Mouse (Mus musculus): ENCODE measurements at regions not wholly inside any gene's neighbourhood (a gene's known extent, or its start where the extent isn't known, plus 50 kb on each side); places are given as distances from the start of the nearest gene placed in this dataset.

DNA sequence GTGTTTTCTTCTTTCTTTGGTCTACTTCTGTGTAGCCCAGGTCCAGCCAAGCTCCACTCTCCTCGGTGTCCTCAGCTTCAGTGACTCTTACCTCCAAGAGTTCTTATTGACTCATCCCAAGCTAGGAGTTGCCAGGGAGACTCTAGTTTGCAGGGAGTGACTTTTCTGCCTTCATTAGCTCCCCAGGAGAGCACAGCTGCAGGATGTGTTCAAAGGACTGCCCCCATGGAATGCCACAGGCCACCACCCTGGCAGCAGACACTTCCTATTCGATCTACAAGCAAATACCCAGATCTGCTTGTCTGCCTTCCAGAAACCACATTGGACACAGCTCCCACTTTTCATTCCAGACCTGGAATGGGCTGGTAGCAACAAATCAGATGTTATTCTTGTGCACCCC is 269.6 kb upstream of the Tnp1 start:
- Histone ChIP-seq H3K27ac (no peak overlapping the region), H3K4me3 (replicated peaks) (no peak overlapping the region), H3K27me3 (no peaks in the 10 kb centered on the region), H3K9ac (no peak overlapping the region), H3K36me3 (no peaks in the 10 kb centered on the region), H3K4me2 (no peak overlapping the region), H3K4me1 (replicated peaks) (no peaks in the 10 kb centered on the region), H3K9me3 (replicated peaks) (0 out of 2 replicates have a peak, but pooled peaks cover 6% of the 10 kb centered on the region)
- WGBS (ENCODE audit: insufficient replicate concordance), result 48% methylated on average over 2 of the region's 2 CpGs
- DNase-seq (no peak), ATAC-seq (ENCODE audit: low read depth) (no peak)

- Histone ChIP-seq H3K9me3 (replicated peaks) (no peaks in the 10 kb centered on the region), H3K36me3 (no peaks in the 10 kb centered on the region), H3K27me3 (no peaks in the 10 kb centered on the region), H3K9ac (no peak overlapping the region), H3K4me1 (replicated peaks) (no peaks in the 10 kb centered on the region), H3K4me2 (no peak overlapping the region), H3K4me3 (replicated peaks) (no peak overlapping the region), H3K27ac (no peak overlapping the region)
- DNase-seq (no peak), ATAC-seq (ENCODE audit: low read depth) (no peak)
- 34% methylated on average over 2 of the region's 2 CpGs for WGBS (ENCODE audit: insufficient replicate concordance)
These were observed 258.8 kb upstream of the Tnp1 start for GRCm38 (mm10) chr1:73274480-73274879.

DNA sequence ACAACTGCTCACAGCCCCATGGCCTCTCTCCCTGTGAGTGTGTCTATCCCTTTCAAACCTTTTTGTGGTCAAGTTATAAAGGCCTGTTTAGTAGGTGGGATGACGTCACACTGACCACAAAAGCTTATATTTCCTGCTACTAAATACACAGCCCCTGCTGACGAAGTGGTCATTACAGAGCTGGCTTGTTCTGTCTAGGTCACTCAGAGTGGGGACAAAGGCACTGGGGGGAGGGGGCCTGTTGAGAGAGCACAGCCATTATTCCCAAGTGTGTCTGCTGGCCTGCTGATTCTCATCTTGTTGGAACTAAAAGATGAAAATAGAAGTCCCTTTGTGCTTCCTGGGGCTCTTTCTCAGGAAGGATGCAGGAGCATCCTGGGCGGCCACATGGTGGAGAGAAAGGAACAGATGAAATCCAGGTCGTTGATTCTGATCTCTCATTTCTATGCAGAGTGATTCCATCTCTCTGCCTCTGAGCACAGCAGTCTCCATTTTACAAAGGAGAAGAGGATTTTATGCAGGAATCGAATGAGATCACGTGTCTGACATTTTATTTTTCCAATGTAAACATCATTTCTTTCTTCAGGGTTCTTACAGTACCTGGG is 255.2 kb upstream of the Tnp1 start:
- H3K4me2 ChIP-seq, result no peak overlapping the region
- H3K27ac ChIP-seq, result no peak overlapping the region
- H3K27me3 ChIP-seq, result no peaks in the 10 kb centered on the region
- H3K9me3 ChIP-seq (replicated peaks), result no peaks in the 10 kb centered on the region
- ATAC-seq (ENCODE audit: low read depth), result no peak
- no peaks in the 10 kb centered on the region for H3K36me3 ChIP-seq
- H3K4me1 ChIP-seq (replicated peaks), result no peaks in the 10 kb centered on the region
- DNase-seq, result no peak
- no peak overlapping the region for H3K4me3 ChIP-seq (replicated peaks)
- no peak overlapping the region for H3K9ac ChIP-seq
- WGBS (ENCODE audit: insufficient replicate concordance), result 45% methylated on average over 6 of the region's 6 CpGs

- DNase-seq, result no peak
- 51% methylated on average over 7 of the region's 7 CpGs for WGBS (ENCODE audit: insufficient replicate concordance)
- no peaks in the 10 kb centered on the region for H3K4me1 ChIP-seq (replicated peaks)
- H3K36me3 ChIP-seq, result no peaks in the 10 kb centered on the region
- no peaks in the 10 kb centered on the region for H3K27me3 ChIP-seq
- no peak overlapping the region for H3K9ac ChIP-seq
- H3K4me3 ChIP-seq (replicated peaks), result no peak overlapping the region
- no peaks in the 10 kb centered on the region for H3K9me3 ChIP-seq (replicated peaks)
- no peak overlapping the region for H3K27ac ChIP-seq
- ATAC-seq (ENCODE audit: low read depth), result no peak
- no peak overlapping the region for H3K4me2 ChIP-seq
These were observed 253.5 kb upstream of the Tnp1 start for GRCm38 (mm10) chr1:73269051-73269755.

- no peak overlapping the region for H3K4me2 ChIP-seq
- no peak overlapping the region for H3K4me3 ChIP-seq (replicated peaks)
- no peaks in the 10 kb centered on the region for H3K4me1 ChIP-seq (replicated peaks)
- no peaks in the 10 kb centered on the region for H3K36me3 ChIP-seq
- no peaks in the 10 kb centered on the region for H3K27me3 ChIP-seq
- no peak for ATAC-seq (ENCODE audit: low read depth)
- no peak overlapping the region for H3K27ac ChIP-seq
- H3K9ac ChIP-seq, result no peak overlapping the region
- DNase-seq, result no peak
- WGBS (ENCODE audit: insufficient replicate concordance), result 52% methylated on average over 4 of the region's 4 CpGs
- H3K9me3 ChIP-seq (replicated peaks), result no peaks in the 10 kb centered on the region
These were observed 249.3 kb upstream of the Tnp1 start for GRCm38 (mm10) chr1:73265009-73265408.

DNA sequence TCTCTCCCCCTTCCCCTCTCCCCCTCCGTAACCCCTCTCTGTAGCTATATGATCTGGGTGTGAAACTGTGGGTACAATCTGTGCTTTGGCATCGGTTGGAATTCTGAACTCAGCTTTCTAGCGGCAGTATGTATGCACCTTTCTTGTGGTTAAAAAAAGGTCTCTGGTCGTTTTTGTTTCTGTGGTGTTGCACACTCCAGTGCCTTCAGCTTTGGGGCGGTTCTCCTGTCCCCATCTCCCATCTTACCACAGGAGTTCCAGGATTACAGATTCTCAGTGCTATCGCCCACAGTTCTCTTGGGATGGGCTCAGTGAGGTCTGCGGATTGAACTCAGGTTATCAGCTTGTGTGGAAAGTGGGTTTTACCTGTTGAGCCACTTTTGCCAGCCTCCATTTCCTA is 248.5 kb upstream of the Tnp1 start:
- Histone ChIP-seq H3K4me1 (replicated peaks) (no peaks in the 10 kb centered on the region), H3K27ac (no peak overlapping the region), H3K9ac (no peak overlapping the region), H3K4me3 (replicated peaks) (no peak overlapping the region), H3K36me3 (no peaks in the 10 kb centered on the region), H3K27me3 (no peaks in the 10 kb centered on the region), H3K9me3 (replicated peaks) (no peaks in the 10 kb centered on the region), H3K4me2 (no peak overlapping the region)
- DNase-seq (no peak), ATAC-seq (ENCODE audit: low read depth) (no peak)
- 65% methylated on average over 7 of the region's 7 CpGs for WGBS (ENCODE audit: insufficient replicate concordance)

DNA sequence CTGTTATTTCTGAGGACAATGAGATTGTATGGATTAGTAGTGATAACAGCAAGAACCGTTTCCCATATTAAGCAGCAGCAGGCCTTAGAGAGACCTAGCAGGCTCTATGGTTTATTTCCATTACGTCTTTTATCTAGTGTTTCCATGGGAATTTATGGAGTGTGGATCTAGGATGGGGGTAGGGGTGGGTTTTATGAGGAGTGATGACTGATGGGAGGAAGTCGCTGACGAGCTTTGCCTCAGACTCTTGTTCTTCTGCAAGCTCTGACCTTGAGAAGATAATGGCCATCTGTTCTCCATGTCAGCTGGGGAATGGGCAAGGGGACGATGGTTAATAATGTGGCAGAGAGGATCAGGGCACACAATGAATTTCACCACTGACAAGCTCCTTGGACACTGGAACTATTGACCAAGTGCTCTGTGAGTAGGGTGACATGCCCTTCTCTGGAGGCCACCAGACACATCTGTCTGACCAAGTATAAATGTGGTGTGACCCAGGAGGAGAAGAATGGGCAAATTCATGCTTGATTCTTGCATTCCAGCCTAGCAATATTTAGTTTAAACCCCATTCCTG is 243.9 kb upstream of the Tnp1 start:
- no peak for DNase-seq
- H3K9me3 ChIP-seq (replicated peaks), result no peaks in the 10 kb centered on the region
- no peaks in the 10 kb centered on the region for H3K27me3 ChIP-seq
- no peak for ATAC-seq (ENCODE audit: low read depth)
- no peak overlapping the region for H3K4me3 ChIP-seq (replicated peaks)
- H3K27ac ChIP-seq, result no peak overlapping the region
- WGBS (ENCODE audit: insufficient replicate concordance), result 42% methylated on average over 5 of the region's 5 CpGs
- H3K4me1 ChIP-seq (replicated peaks), result no peaks in the 10 kb centered on the region
- no peaks in the 10 kb centered on the region for H3K36me3 ChIP-seq
- H3K4me2 ChIP-seq, result no peak overlapping the region
- H3K9ac ChIP-seq, result no peak overlapping the region

DNA sequence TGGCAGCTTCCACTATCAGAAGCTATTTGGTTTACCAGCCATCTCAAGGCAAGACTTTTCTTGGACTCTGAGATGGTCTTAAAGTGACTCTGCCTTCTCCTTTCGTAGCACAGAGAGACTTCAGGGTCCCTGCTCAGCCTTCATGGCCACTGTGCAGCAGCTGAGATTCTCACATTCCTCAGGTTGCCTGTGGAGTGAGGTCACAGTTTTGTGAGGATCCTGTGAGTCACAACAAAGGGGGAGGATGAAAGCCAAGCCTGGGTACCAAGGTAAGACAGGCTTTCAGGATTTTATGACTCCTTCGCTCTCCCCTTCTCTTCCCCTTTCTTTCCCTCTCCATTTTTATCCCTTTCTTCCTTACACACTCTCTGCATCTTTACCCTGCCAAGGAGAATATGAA is 241.6 kb upstream of the Tnp1 start:
- H3K4me1 ChIP-seq (replicated peaks), result no peaks in the 10 kb centered on the region
- H3K36me3 ChIP-seq, result no peaks in the 10 kb centered on the region
- no peak overlapping the region for H3K27ac ChIP-seq
- H3K4me2 ChIP-seq, result no peak overlapping the region
- 61% methylated on average over 2 of the region's 2 CpGs for WGBS (ENCODE audit: insufficient replicate concordance)
- ATAC-seq (ENCODE audit: low read depth), result no peak
- no peak overlapping the region for H3K4me3 ChIP-seq (replicated peaks)
- no peaks in the 10 kb centered on the region for H3K27me3 ChIP-seq
- no peak overlapping the region for H3K9ac ChIP-seq
- DNase-seq, result no peak
- H3K9me3 ChIP-seq (replicated peaks), result no peaks in the 10 kb centered on the region

DNA sequence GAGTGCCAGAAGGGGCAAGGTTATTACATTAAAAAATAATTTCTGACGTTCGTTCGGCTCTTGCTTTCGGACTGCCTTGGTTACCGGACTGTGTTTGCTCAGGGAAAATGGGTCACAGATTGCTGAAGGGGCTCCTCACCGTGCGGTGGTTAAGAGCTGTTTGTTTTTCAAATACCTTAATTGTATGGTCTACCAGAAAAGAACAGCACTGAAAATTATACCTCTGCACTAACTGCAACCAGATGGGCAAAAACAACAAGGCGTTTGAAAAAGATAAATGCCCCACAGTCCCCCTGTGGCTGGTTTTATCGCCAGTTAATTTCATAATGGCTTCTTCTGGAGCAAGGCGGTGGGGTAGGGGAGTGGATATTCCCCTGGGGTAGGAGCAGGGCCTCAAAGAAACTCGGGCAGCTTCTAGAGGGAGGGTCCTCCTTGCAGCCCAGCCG is 236.2 kb upstream of the Tnp1 start:
- DNase-seq (no peak), ATAC-seq (ENCODE audit: low read depth) (no peak)
- no peaks in the 10 kb centered on the region for H3K27me3 ChIP-seq
- no peak overlapping the region for H3K4me2 ChIP-seq
- no peaks in the 10 kb centered on the region for H3K9me3 ChIP-seq (replicated peaks)
- 63% methylated on average over 12 of the region's 12 CpGs for WGBS (ENCODE audit: insufficient replicate concordance)
- no peaks in the 10 kb centered on the region for H3K36me3 ChIP-seq
- no peaks in the 10 kb centered on the region for H3K4me1 ChIP-seq (replicated peaks)
- H3K4me3 ChIP-seq (replicated peaks), result no peak overlapping the region
- no peak overlapping the region for H3K27ac ChIP-seq
- no peak overlapping the region for H3K9ac ChIP-seq

DNA sequence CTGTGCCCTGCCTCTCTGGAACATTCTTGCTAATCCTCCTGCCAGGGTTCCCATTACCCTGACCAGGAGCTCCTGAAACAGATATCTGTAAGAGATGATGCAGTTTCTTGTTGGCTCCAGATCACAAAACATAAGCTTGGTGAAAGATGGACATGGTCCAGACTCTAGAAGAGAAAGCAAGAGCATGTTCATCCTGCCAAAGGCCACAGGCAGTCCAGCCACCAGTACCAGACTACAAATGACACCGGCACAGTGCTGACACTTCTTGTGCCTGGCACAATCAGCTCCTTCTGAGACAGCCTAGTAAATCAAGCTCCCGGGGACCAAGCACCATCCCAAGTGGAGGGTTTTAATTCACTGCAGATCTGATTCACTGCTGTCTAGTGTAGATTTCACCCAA is 228.3 kb upstream of the Tnp1 start:
- no peaks in the 10 kb centered on the region for H3K27me3 ChIP-seq
- no peaks in the 10 kb centered on the region for H3K36me3 ChIP-seq
- no peak overlapping the region for H3K27ac ChIP-seq
- H3K9me3 ChIP-seq (replicated peaks), result no peaks in the 10 kb centered on the region
- DNase-seq (no peak), ATAC-seq (ENCODE audit: low read depth) (no peak)
- H3K9ac ChIP-seq, result no peak overlapping the region
- no peaks in the 10 kb centered on the region for H3K4me1 ChIP-seq (replicated peaks)
- no peak overlapping the region for H3K4me2 ChIP-seq
- H3K4me3 ChIP-seq (replicated peaks), result no peak overlapping the region
- WGBS (ENCODE audit: insufficient replicate concordance), result 69% methylated on average over 2 of the region's 2 CpGs

DNA sequence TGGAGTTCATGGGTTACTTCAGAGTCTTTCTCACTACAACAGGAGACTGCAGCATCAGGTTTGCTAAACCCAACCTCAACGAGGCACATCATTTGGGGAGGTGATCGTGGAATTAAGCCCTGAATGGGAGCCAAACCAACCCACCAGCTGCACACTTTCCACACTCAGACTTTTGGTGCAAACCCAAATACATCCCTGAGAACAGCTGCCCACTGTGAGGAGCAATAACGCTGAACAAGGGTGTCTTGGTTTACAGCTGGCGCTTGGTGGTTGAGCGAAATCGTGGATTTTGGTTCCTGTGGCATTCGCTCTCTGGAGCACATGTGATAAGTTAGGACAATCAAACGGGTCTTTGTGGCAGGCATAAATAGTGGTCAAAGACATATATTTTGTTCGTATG is 226.6 kb upstream of the Tnp1 start:
- Histone ChIP-seq H3K4me3 (replicated peaks) (no peak overlapping the region), H3K27me3 (no peaks in the 10 kb centered on the region), H3K4me1 (replicated peaks) (no peaks in the 10 kb centered on the region), H3K27ac (no peak overlapping the region), H3K4me2 (no peak overlapping the region), H3K36me3 (no peaks in the 10 kb centered on the region), H3K9me3 (replicated peaks) (no peaks in the 10 kb centered on the region), H3K9ac (no peak overlapping the region)
- no peak for DNase-seq
- WGBS (ENCODE audit: insufficient replicate concordance), result 71% methylated on average over 9 of the region's 9 CpGs
- ATAC-seq (ENCODE audit: low read depth), result no peak

- no peak for ATAC-seq (ENCODE audit: low read depth)
- H3K9me3 ChIP-seq (replicated peaks), result no peaks in the 10 kb centered on the region
- 55% methylated on average over 3 of the region's 3 CpGs for WGBS (ENCODE audit: insufficient replicate concordance)
- no peak overlapping the region for H3K4me2 ChIP-seq
- H3K27ac ChIP-seq, result no peak overlapping the region
- no peak overlapping the region for H3K4me3 ChIP-seq (replicated peaks)
- H3K27me3 ChIP-seq, result no peaks in the 10 kb centered on the region
- no peaks in the 10 kb centered on the region for H3K4me1 ChIP-seq (replicated peaks)
- no peak for DNase-seq
- no peaks in the 10 kb centered on the region for H3K36me3 ChIP-seq
- no peak overlapping the region for H3K9ac ChIP-seq
These were observed 221.2 kb upstream of the Tnp1 start for GRCm38 (mm10) chr1:73236867-73237266.
